Mouse (Mus musculus): ENCODE results near the gene Rpap2. TPM values are rescaled to one million over a fixed set of nuclear protein-coding genes. Genes with fewer than 3 reads are reported as not detected.

Rpap2 gene
- total and polyA plus RNA-seq, 3 experiments, result 10.8 to 13.8 TPM; not detected in 1

DNA sequence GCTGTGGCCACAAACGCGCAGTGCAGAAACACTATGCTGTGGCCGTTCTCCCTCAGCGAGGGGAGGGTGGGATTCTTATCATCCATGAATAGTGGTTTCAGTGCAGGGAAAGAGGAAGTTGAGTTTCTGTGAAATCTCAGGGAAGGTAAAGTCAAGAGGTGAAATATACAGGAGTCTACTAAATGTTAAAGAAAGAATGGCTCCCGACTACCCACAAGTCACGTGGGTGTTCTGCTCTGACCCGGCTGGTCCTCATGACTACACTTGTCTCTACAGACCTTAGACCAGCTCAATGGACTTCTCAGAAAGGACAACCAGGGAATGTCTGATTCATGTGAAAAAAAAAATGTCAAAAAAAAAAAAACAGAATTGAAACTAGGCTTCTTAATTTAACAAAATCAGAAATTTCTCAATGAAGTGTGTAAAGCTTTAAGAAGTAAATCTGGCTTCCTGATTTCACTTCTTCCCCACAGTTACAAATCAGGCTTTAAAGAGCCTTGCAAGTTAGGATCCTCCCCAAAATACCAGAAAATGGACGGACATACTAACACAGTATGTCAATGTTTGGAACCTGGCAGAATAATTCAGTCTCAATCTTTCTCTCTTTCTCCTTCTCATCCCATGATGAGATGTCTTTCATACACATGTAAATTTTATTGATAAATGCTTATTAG is 111.1 kb downstream of the Rpap2 start:
- Histone ChIP-seq H3K9ac (ENCODE audit: control insufficient read depth, low read depth, low read length, poor library complexity, severe bottlenecking) (no peak overlapping the region), H3K27ac (ENCODE audit: control insufficient read depth, low read depth, low read length) (no peak overlapping the region), H3K36me3 (ENCODE audit: control insufficient read depth in 1 of 2, insufficient read depth in 2 of 2, low read length in 2 of 2) (peaks cover 0 to 6% of the 10 kb centered on the region in 2 experiments; a peak in 2 of 4 replicates), H3K27me3 (ENCODE audit: control insufficient read depth in 1 of 2, insufficient read depth in 2 of 2, low read length in 2 of 2) (peaks cover 0 to 3% of the 10 kb centered on the region in 2 experiments; a peak in 2 of 4 replicates), H3K4me3 (ENCODE audit: control insufficient read depth in 1 of 2, insufficient read depth in 1 of 2, low read depth in 2 of 2, low read length in 2 of 2) (no peak overlapping the region), H3K79me2 (ENCODE audit: control insufficient read depth, insufficient read depth, low read length, poor library complexity) (no peaks in the 10 kb centered on the region), H3K9me3 (replicated peaks; ENCODE audit: insufficient read depth, low read length) (no peaks in the 10 kb centered on the region), H3K4me1 (ENCODE audit: control insufficient read depth in 1 of 2, insufficient read depth in 2 of 2, low read length in 2 of 2) (no peaks in the 10 kb centered on the region; a peak in 1 of 4 replicates)
- DNase-seq (ENCODE audit: low read depth, low spot score), result peak; percentile 68
- TF ChIP-seq E2F4 (IDR thresholded peaks at IDR 0.05; ENCODE audit: borderline replicate concordance, low read depth, low read length) (no peak), TCF12 (IDR thresholded peaks at IDR 0.05; ENCODE audit: low read depth, low read length) (no peak), RCOR1 (IDR thresholded peaks at IDR 0.05; ENCODE audit: low read depth, low read length) (peak; percentile 88), MAFK (IDR thresholded peaks at IDR 0.05; ENCODE audit: borderline replicate concordance, low read depth, low read length) (no peak), USF2 (IDR thresholded peaks at IDR 0.05; ENCODE audit: borderline replicate concordance in 1 of 2, insufficient read depth in 1 of 2, low read depth in 1 of 2, low read length in 2 of 2) (no peak), USF1 (IDR thresholded peaks at IDR 0.05; ENCODE audit: low read depth, low read length) (peak; percentile 58; the same call in 1 of the 2 replicates), JUND (IDR thresholded peaks at IDR 0.05; ENCODE audit: low read depth, low read length) (no peak), BHLHE40 (IDR thresholded peaks at IDR 0.05; ENCODE audit: borderline replicate concordance, low read depth, low read length) (no peak), NRF1 (IDR thresholded peaks at IDR 0.05; ENCODE audit: insufficient read depth, low read depth, low read length, poor library complexity, severe bottlenecking) (no peak), TAL1 (IDR thresholded peaks at IDR 0.05; ENCODE audit: low read length) (no peak), SMC3 (IDR thresholded peaks at IDR 0.05; ENCODE audit: low read depth, low read length) (no peak), MEF2A (IDR thresholded peaks at IDR 0.05; ENCODE audit: extremely low read depth, insufficient replicate concordance, low read depth, low read length, poor library complexity, severe bottlenecking) (no peak), ELF1 (IDR thresholded peaks at IDR 0.05; ENCODE audit: low read depth, low read length) (no peak), ETS1 (IDR thresholded peaks at IDR 0.05; ENCODE audit: low read depth, low read length) (no peak), RAD21 (IDR thresholded peaks at IDR 0.05; ENCODE audit: low read depth, low read length) (no peak), ZNF384 (IDR thresholded peaks at IDR 0.05; ENCODE audit: low read depth, low read length) (peak; percentile 63), GABPA (IDR thresholded peaks at IDR 0.05; ENCODE audit: low read depth, low read length) (no peak), POLR2AphosphoS5 (IDR thresholded peaks at IDR 0.05; ENCODE audit: borderline replicate concordance, low read depth, low read length) (no peak), ZMIZ1 (IDR thresholded peaks at IDR 0.05; ENCODE audit: low read depth, low read length) (no peak), KAT2A (conservative IDR thresholded peaks at IDR 0.05; ENCODE audit: low read depth, low read length) (no peak), MAX (IDR thresholded peaks at IDR 0.05; ENCODE audit: low read length) (no peak), EP300 (IDR thresholded peaks at IDR 0.05; ENCODE audit: low read depth in 1 of 2, low read length in 2 of 2) (peak; percentile 32 to 46; a peak in 3 of 4 replicates), ZKSCAN1 (IDR thresholded peaks at IDR 0.05; ENCODE audit: low read depth, low read length) (no peak), GATA1 (IDR thresholded peaks at IDR 0.05; ENCODE audit: low read depth, low read length) (peak; percentile 49), TBP (IDR thresholded peaks at IDR 0.05; ENCODE audit: low read depth, low read length) (no peak)

Other genes with a start within 250 kb of the Rpap2 start
- gene Ephx4, start 194.6 kb upstream of the Rpap2 start, total RNA-seq (2012; rRNA removed), result 0.39 and 0.72 TPM in 2 replicates
- gene Ephx4, start 194.6 kb upstream of the Rpap2 start, polyA plus RNA-seq (2012; ENCODE audit: insufficient read depth in 1 of 2, insufficient read length in 2 of 2, low read depth in 1 of 2, low replicate concordance in 2 of 2, missing spikeins in 1 of 2), result 1 to 10 TPM in 1 of 2 experiments, not detected in 1; 1.4 TPM
- gene Lpcat2b, start 165.8 kb upstream of the Rpap2 start, total RNA-seq (2012; rRNA removed), result not detected in 2 replicates
- gene Lpcat2b, start 165.8 kb upstream of the Rpap2 start, polyA plus RNA-seq (2012; ENCODE audit: insufficient read depth in 1 of 2, insufficient read length in 2 of 2, low read depth in 1 of 2, low replicate concordance in 2 of 2, missing spikeins in 1 of 2), result not detected
- 1.2 and 1.6 TPM in 2 replicates for gene Btbd8, start 159.4 kb upstream of the Rpap2 start, total RNA-seq (2012; rRNA removed)
- 1 to 10 TPM in 1 of 2 experiments, not detected in 1; 2.4 TPM for gene Btbd8, start 159.4 kb upstream of the Rpap2 start, polyA plus RNA-seq (2012; ENCODE audit: insufficient read depth in 1 of 2, insufficient read length in 2 of 2, low read depth in 1 of 2, low replicate concordance in 2 of 2, missing spikeins in 1 of 2)
- gene Gm42669, start 89.8 kb upstream of the Rpap2 start, total RNA-seq (2012; rRNA removed), result 0.04 TPM in 1 of 2 replicates, not detected in the other
- under 1 TPM in 1 of 2 experiments, not detected in 1; 0.21 TPM for gene Gm42669, start 89.8 kb upstream of the Rpap2 start, polyA plus RNA-seq (2012; ENCODE audit: insufficient read depth in 1 of 2, insufficient read length in 2 of 2, low read depth in 1 of 2, low replicate concordance in 2 of 2, missing spikeins in 1 of 2)
- gene 1700028K03Rik, start 62.7 kb upstream of the Rpap2 start, total RNA-seq (2012; rRNA removed), result not detected in 2 replicates
- not detected for gene 1700028K03Rik, start 62.7 kb upstream of the Rpap2 start, polyA plus RNA-seq (2012; ENCODE audit: insufficient read depth in 1 of 2, insufficient read length in 2 of 2, low read depth in 1 of 2, low replicate concordance in 2 of 2, missing spikeins in 1 of 2)
- 7.3 and 7.8 TPM in 2 replicates for gene Glmn, start 515 bp downstream of the Rpap2 start, total RNA-seq (2012; rRNA removed)
- gene Glmn, start 515 bp downstream of the Rpap2 start, polyA plus RNA-seq (2012; ENCODE audit: insufficient read depth in 1 of 2, insufficient read length in 2 of 2, low read depth in 1 of 2, low replicate concordance in 2 of 2, missing spikeins in 1 of 2), result 1 to 10 TPM in 1 of 2 experiments, not detected in 1; 7.9 TPM
- not detected in 2 replicates for gene Gfi1, start 128.7 kb downstream of the Rpap2 start, total RNA-seq (2012; rRNA removed)
- gene Gfi1, start 128.7 kb downstream of the Rpap2 start, polyA plus RNA-seq (2012; ENCODE audit: insufficient read depth in 1 of 2, insufficient read length in 2 of 2, low read depth in 1 of 2, low replicate concordance in 2 of 2, missing spikeins in 1 of 2), result under 1 TPM in 1 of 2 experiments, not detected in 1; 0.04 TPM
- not detected in 2 replicates for gene Ube2d2b, start 232.7 kb downstream of the Rpap2 start, total RNA-seq (2012; rRNA removed)
- gene Ube2d2b, start 232.7 kb downstream of the Rpap2 start, polyA plus RNA-seq (2012; ENCODE audit: insufficient read depth in 1 of 2, insufficient read length in 2 of 2, low read depth in 1 of 2, low replicate concordance in 2 of 2, missing spikeins in 1 of 2), result under 1 TPM in 1 of 2 experiments, not detected in 1; 0.08 TPM

Data from MEL (cell line).